Mouse (Mus musculus): ENCODE measurements at regions not wholly inside any gene's neighbourhood (a gene's known extent, or its start where the extent isn't known, plus 50 kb on each side); places are given as distances from the start of the nearest gene placed in this dataset.

DNA sequence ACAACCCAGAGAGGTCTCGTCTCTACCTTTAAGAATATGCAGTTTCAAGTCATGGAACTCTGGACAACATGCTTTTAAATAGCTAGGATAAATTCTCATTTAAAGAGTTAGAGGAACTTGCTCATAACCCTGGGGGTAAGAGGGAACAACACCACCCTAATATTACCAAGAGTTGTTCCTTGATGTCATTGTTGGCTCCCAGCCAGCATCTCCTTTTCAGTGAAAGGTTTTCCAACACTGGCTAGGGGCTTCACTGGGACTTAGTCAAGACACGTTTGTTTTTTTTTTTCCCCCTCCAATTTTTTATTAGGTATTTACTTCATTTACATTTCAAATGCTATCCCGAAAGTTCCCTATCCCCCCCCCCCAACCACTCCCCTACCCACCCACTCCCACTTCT lies 163.1 kb upstream of the Tnp1 start:
- no peak for DNase-seq

DNA sequence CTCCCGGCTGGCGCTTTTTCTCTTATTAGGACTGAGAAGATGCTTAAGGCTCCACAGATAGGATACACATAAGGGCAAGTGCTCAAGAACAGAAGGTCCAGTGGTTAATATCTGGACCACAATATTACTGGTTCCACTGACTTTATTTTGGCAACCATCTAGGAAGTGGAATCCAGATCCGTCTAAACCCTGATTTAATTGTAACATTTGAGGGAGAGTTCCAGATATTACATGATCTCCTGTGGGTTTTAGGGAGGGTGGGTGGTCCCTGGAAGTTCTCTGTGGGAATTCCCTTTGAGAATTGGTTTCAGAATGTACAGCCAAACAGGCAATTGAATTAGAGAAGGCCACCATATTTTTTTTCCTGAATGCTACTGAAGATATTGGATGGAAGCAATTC lies 161.4 kb upstream of the Tnp1 start:
- DNase-seq: no peak

GRCm38 (mm10) chr1:73170668-73171008 lies 154.9 kb upstream of the Tnp1 start:
- DNase-seq: no peak

DNA sequence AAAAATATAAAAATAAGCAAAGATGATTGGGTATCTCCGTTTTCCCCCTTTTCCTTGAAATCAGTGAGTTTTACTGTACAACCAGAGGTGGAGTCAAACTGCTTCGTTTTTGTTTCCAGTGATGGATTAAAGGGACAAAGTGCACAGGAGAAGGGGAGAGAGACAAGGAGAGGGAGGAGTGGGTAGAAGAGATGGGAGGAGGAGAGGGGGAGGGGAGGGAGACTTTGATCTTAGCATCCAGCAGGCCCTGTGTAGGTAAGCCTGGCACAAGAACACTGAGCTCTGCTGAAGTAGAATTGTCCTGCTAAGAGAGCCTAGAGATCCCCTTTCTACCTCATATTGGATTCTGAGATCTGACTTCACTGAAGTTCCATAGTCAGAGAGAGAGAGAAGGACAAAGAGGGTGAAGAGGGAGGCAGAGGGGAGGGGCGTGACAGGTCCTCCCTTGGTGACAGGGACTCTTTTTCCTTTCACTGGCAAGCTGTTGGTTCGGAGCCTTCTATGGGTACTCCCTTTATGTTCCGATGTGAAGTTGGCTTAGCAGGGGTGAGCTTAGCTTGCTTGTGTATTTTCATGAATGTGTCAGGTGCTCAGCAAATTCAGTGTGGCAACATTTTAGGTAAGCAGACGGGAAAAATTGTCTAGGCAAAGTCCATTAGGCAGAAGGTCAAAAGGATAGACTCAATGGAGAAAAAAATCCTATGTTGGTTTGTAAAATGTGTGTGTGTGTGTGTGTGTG lies 154.4 kb upstream of the Tnp1 start:
- DNase-seq: no peak

GRCm38 (mm10) chr1:73169077-73169869 lies 153.6 kb upstream of the Tnp1 start:
- DNase-seq: no peak

DNA sequence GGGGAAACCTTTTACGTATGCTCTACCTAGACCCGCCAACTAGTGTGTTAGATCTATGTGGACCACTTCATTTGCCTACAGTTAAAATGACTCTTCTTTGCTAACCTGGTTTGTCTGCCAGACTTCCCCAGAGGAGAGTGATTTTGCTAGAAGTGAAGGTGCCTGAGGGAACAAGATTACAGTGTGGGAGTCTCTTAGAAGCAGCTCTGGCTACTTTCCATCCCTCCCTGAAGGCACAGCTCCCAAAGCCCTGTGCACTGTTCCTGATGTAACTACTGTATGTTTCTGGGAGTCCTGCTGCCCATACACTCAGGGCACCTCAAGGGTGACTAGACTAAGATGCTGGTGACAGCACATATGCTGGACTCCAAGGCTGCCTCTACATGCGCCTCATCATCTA lies 144.5 kb upstream of the Tnp1 start:
- DNase-seq: no peak

GRCm38 (mm10) chr1:73159405-73159976 lies 143.8 kb upstream of the Tnp1 start:
- DNase-seq: no peak

DNA sequence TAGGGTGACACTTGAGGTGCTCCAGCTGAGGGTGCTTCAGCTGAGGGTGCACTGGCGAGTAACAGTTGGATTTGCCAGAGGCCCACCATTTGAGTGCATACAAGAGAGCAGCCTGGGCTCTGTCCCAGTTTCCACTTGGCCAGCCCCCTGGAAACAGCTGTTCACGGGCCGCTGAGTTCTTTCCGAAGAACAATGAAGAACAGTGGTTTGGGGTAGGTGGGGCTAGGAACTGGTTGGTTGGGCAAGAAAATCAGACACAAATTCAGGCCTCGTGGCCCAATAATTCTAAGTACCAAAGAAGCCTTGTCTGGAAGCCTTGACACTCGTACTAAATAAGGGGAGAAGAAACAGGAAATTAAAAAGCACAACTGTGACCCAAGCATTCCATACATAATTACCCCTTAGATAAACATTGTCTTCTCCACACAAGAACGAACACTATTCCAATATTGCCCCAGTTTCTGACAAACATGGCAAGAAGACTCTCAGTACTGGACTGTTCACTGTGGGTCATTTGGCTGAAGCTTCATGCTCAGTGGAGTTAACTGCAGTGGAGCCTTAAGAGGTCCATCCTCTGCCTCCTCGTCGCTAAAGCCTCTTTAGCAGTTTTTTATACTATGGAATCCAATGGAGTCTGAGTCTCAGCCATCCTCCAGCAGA lies 137.9 kb upstream of the Tnp1 start:
- DNase-seq: no peak

DNA sequence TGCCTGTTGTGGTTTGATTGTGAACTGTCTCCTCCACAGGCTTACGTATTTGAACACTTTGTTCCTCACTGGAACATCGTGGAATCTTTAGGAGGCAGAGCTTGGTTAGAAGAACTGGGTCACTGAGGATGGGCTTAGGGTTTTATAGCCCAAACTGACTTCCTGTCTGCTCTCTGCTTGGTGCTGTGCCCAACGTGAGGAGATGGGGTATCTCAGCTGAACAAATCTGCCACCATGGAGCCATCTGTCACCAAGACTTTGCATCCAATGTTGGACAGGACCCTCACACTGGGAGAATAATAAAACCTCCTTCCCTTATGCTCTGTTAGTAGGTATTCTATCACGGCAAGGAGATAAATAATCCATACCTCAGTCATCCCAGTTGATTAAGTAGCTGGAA lies 134.2 kb upstream of the Tnp1 start:
- DNase-seq: no peak

DNA sequence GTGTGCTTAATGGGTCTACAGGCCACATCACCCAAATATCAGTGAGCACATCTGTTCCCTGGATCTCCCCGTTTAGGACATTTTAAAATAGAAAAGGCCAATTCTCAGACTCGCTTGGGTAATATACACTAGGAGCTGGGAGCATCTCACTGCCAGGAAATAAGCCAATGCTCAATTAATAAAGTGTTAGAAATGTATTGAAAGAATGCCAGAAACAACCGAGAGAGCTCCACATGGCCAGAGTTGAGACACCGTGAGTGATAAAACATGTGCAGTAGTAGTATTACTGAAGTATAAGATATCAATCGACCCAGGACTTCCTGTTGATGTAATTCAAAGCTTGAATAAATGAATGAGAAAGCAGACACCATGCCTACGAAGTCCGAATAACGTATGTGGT lies 127.1 kb upstream of the Tnp1 start:
- DNase-seq: no peak

DNA sequence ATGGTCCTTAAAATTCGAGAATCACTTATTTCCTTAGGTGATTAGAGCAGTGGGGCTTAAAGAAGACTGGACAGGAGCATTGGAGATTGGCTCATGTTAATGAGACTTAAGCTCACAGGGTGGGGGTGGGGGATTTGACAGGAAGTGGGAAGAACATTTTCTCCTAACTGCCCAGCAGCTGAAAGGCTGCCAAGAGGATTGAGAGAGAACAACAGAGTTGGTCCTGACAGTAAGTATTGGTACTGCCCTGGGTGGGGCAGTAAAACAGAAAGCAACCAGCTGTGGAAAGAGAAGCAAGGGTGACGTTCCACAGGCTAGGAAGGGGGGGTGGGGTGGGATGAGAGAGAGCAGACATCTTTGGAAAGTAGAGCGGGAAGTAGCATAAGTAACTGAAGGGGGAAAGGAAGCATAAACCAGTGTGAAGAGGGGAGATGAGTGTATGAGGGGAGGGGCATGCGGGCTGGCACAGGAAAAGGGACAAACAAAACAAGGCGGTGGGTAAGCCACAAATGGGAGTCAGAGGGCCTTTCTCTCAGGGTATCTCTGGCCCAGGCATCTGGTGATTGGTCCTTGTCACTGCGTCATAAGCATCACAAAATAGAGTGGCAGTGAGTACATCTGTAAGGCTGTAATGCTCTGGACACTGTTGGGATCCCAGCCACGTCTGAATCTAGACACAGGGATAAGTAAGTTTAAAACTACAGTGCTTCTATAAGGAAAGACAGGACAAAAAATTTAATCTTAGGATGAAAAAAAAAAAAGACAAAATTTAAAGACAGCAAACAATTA lies 125.0 kb upstream of the Tnp1 start:
- DNase-seq: no peak

DNA sequence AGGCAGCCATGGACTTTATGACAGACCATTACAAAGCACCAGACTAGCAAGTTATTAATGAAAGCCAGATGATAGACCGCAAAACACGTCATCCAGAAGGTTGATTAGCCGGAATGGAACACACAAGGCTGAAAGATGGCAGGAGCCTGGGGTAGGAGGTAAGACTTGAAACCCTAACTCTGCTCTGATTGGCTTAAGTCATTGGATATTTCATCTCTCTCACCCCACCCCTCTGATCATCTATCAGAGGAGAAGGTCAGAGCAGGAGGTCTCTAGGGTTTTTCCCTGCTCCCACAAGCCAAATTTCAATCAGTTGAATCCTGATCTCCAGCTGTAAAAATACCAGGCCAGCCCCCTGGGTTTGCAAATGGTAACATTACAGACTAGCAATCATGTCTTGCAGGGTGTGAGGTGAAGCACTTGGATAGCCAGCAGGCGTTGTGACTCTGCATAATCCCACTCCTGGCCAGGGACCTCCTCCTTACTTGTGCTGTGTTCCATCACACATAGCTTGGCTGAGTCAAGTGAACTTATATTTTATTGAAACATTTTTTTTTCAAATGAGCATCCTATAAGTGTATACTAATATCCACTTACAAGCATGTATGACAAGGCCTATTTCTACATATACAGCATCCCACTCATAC lies 114.6 kb upstream of the Tnp1 start:
- no peak for DNase-seq

DNA sequence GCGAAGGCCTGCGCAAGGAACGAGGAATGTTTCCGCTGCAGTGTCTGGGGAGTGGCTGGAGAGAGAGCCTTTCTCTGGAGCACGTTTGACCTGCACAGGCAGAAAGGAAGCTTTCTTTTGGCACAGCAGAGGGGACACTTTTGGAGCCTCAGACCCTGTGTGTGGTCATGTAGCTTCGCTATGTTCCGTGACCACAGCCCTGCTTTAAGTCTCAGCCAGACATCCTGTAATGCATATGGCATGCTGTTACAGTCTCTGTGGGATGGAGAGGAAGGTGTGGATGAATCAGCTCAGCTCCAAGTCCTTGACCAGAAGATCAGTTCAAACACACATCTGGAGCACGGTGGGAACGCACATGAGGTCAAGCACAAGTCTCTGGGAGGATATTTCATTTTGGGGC lies 107.3 kb upstream of the Tnp1 start:
- no peak for DNase-seq

- DNase-seq: no peak
These were observed 103.0 kb upstream of the Tnp1 start for GRCm38 (mm10) chr1:73118661-73119060.

DNA sequence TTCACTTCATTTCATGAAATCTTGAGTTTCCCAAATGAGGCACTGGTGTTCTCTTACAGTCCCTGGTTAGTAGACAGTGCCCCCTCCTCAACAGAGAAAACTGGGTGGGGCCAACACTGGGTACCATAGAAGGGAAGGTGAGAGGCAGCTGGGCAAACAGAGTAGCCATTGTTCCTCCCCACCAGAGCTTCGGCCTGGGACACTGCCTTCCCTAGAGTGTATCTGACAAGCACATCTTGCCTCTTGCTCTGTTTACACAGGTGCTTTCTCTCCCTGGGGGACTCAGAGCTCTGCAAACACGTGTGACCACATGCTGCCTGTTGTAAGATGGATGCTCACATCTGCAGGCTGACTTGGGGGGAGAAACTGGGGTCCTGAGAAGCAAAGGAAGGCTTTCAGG lies 100.8 kb upstream of the Tnp1 start:
- DNase-seq: no peak

DNA sequence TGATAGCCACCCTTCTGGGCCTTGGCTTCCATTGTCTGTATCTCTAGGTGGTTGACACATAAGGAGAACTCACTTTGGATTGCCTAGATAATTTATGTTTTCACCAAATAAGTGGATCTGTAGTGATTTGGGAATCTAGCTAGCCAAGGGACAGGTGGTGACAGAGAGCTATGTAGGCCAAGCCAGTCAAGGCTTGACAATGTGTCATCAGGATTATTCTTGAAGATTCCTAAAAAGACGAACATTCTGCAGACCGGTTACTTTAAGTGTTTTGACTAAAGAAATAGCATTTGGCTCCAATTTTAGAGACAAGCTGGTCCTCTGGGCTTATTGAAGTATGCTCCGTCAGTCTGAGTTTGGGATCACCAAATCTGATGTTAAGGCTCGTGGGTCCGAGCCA lies 100.1 kb upstream of the Tnp1 start:
- no peak for DNase-seq

- DNase-seq: no peak
These were observed 97.4 kb upstream of the Tnp1 start for GRCm38 (mm10) chr1:73113137-73113536.

- DNase-seq: no peak
These were observed 97.0 kb upstream of the Tnp1 start for GRCm38 (mm10) chr1:73112711-73113110.

DNA sequence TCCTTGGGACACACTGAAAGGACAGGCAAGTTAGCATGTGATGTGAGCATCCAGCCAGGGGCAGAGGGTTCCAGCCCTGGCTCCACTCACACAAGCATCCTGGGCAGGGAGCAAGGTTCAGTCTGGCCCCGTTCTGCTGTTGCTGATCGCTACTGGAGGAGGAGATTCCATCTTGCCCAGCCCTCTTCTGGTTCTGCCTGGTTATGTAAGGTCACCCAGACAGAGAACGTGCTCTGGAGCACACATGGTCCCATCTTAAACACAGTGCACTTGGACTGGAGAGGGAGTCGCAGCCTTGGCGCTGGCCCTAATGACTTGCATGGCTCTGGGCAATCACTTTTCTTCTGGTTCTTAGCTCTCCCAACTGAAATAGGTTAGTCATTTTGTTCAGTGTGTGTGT lies 96.2 kb upstream of the Tnp1 start:
- DNase-seq: peak; percentile 37

DNA sequence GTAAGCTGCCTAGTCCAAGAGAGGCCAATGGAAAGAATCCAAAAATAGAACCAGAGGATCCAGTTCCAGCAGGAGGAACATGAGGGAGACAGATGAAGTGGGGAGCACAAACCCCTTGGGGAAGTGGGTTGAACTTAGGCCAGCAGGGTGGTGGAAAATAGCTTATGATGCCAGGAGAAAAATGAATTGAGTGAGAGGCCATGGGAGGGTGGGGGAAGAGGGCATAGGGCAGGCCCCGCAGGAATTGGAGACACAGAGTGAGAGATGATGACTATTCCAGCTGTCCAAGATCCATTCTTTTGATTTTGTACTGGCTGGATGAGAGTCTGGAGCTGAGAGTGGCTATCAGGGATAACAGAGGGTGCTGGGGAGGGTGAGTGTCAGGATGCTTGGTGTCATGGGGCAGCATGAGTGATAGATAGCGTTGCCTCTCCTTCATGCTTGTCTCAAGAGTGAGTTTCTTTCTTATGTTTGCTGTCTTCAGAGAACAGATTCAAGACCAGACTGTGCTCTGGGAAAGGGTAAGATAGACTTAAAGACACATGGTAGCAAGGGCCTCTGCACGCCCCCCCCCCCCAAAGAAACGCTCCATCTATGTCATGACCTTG lies 90.3 kb upstream of the Tnp1 start:
- DNase-seq: no peak

DNA sequence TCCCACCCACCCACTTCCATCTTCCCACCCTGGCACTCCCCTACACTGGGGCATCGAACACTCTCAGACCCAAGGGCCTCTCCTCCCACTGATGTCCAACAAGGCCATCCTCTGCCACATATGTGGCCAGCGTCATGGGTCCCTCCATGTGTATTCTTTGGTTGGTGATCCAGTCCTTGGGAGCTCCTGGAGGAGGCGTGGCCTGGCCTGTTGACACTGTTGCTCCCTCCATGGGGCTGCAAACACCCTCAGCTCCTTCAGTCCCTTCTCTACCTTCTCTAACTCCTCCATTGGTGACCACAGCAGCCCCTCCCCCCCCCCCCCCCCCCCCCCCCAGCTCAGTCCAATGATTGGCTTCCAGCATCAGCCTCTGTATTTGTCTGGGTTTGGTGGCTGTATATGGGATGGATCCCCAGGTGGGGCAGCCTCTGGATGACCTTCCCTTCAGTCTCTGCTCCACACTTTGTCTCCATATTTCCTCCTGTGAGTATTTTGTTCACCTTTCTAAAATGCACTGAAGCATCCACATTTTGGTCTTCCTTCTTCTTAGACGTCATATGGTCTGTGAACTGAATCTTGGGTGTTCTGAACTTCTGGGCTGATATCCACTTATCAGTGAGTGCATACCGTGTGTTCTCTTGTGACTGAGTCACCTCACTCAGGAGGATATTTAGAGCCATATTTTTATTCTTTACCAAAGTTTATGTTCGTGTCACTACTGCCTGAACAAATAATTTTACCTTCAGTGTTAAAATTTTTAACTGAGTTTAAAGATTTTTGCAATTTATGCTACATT lies 82.1 kb upstream of the Tnp1 start:
- DNase-seq: no peak
